Mouse (Mus musculus) CH12.LX (cell line): ENCODE measurements around the gene Wwc2. TPM values are rescaled to one million over a fixed set of nuclear protein-coding genes. Genes with fewer than 3 reads are reported as not detected.
A peak's percentile ranks its signal among the peaks of the same experiment; 100 is the strongest.

Experiments
- DNase-seq: peaks from one replicate; pipeline ENCODE4 v3.0.0-alpha.2; 2013; ENCODE audit errors: extremely low read depth
- H3K27ac ChIP-seq: 2 replicates; pipeline ENCODE4 v1.5.1; 2012; ENCODE audit warnings: low read depth, mild to moderate bottlenecking, control low read depth, moderate library complexity; ENCODE audit not compliant: insufficient read depth
- H3K27me3 ChIP-seq: replicated peaks from 2 replicates; pipeline ENCODE3; 2012; ENCODE audit warnings: inconsistent platforms
- H3K36me3 ChIP-seq, 2 experiments: replicated peaks in 1 of 2; 2 replicates each; pipeline versions ENCODE3 to v1.6.1; 2012; ENCODE audit warnings: inconsistent platforms in 1 of 2, low read length in 1 of 2, mild to moderate bottlenecking in 1 of 2, mixed read lengths in 1 of 2, moderate library complexity in 1 of 2; ENCODE audit not compliant: control insufficient read depth in 1 of 2, insufficient read depth in 1 of 2
- H3K4me1 ChIP-seq, 2 experiments: 2 replicates each; pipeline ENCODE4 v1.6.1; 2012; ENCODE audit warnings: inconsistent platforms in 1 of 2, moderate library complexity in 1 of 2; ENCODE audit not compliant: insufficient read depth in 2 of 2, control insufficient read depth in 1 of 2
- H3K4me2 ChIP-seq: 2 replicates; pipeline ENCODE4 v1.6.1; 2012; ENCODE audit warnings: low read depth, mild to moderate bottlenecking, control low read depth; ENCODE audit not compliant: poor library complexity, insufficient read depth, severe bottlenecking
- H3K4me3 ChIP-seq, 3 experiments: fragments of 150-350 bp in 1 of 3; sonication (generic) in 1 of 3; replicated peaks in 1 of 3; 2 replicates each; pipeline versions ENCODE3 to v1.5.1; 2011 to 2012; ENCODE audit warnings: low read depth in 2 of 3, low read length in 2 of 3, mild to moderate bottlenecking in 2 of 3, moderate library complexity in 2 of 3, control low read depth in 1 of 3, improper control_type of control experiment in 1 of 3, inconsistent platforms in 1 of 3, mixed read lengths in 1 of 3; ENCODE audit not compliant: poor library complexity in 1 of 3
- H3K79me2 ChIP-seq: replicated peaks from 2 replicates; pipeline ENCODE4 v1.6.1; 2012; ENCODE audit warnings: mild to moderate bottlenecking, moderate library complexity; ENCODE audit not compliant: control insufficient read depth, poor library complexity, insufficient read depth, severe bottlenecking; ENCODE audit errors: extremely low read depth
- H3K9ac ChIP-seq: 2 replicates; pipeline ENCODE4 v1.6.1; 2012; ENCODE audit warnings: low read depth, mild to moderate bottlenecking, control low read depth, moderate library complexity; ENCODE audit not compliant: insufficient read depth
- H3K9me3 ChIP-seq: replicated peaks from 2 replicates; pipeline ENCODE3; 2012; ENCODE audit warnings: low read length, inconsistent platforms, mixed read lengths
- BHLHE40 ChIP-seq: IDR thresholded peaks from 2 replicates; pipeline ENCODE4 v1.6.1; 2011; ENCODE audit warnings: mild to moderate bottlenecking, low read depth, low read length, improper control_type of control experiment
- CHD1 ChIP-seq: IDR thresholded peaks from 2 replicates; pipeline ENCODE4 v1.6.1; 2012; ENCODE audit warnings: low read depth, low read length, improper control_type of control experiment, inconsistent platforms
- CHD2 ChIP-seq: IDR thresholded peaks from 2 replicates; pipeline ENCODE4 v1.6.1; 2011; ENCODE audit warnings: low read length, improper control_type of control experiment
- EP300 ChIP-seq: IDR thresholded peaks from 2 replicates; pipeline ENCODE4 v1.6.1; 2011; ENCODE audit warnings: low read length, improper control_type of control experiment
- JUN ChIP-seq: IDR thresholded peaks from 2 replicates; pipeline ENCODE4 v1.6.1; 2011; ENCODE audit warnings: low read depth, mild to moderate bottlenecking, low read length, improper control_type of control experiment, moderate library complexity; ENCODE audit not compliant: insufficient read depth
- KAT2A ChIP-seq: IDR thresholded peaks from 2 replicates; pipeline ENCODE4 v1.6.1; 2012; ENCODE audit warnings: low read length, improper control_type of control experiment, inconsistent platforms; ENCODE audit not compliant: insufficient replicate concordance
- MAX ChIP-seq: IDR thresholded peaks from 2 replicates; pipeline ENCODE4 v1.6.1; 2011; ENCODE audit warnings: low read length, improper control_type of control experiment
- NRF1 ChIP-seq: IDR thresholded peaks from 2 replicates; pipeline ENCODE4 v1.6.1; 2014; ENCODE audit warnings: low read depth, mild to moderate bottlenecking, inconsistent platforms, low read length, improper control_type of control experiment, moderate library complexity
- POLR2A ChIP-seq: IDR thresholded peaks from 2 replicates; pipeline ENCODE4 v1.6.1; 2011; ENCODE audit warnings: low read depth, mild to moderate bottlenecking, improper control_type of control experiment, low read length
- UBTF ChIP-seq: IDR thresholded peaks from 2 replicates; pipeline ENCODE4 v1.6.1; 2012; ENCODE audit warnings: low read depth, mild to moderate bottlenecking, inconsistent platforms, low read length, improper control_type of control experiment, moderate library complexity
- ZC3H11A ChIP-seq: IDR thresholded peaks from 2 replicates; pipeline ENCODE4 v1.6.1; 2012; ENCODE audit warnings: low read depth, mild to moderate bottlenecking, inconsistent platforms, low read length, improper control_type of control experiment
- dilution Hi-C: fragments of 300-500 bp; cut with MboI; formaldehyde crosslinking; loops from 2 replicates; pipeline ENCODE4 v1.14.3; 2020; ENCODE audit warnings: low sequenced_read_pairs; ENCODE audit not compliant: extremely low pct_unique_long_range_greater_than_20kb, extremely low pct_ligation_motif_present
- in situ Hi-C: fragments of 300-500 bp; cut with MboI; formaldehyde crosslinking; loops from 3 replicates; pipeline ENCODE4 v1.14.3; 2019; ENCODE audit warnings: low sequenced_read_pairs, low pct_ligation_motif_present, low pct_unique_long_range_greater_than_20kb, mixed read lengths
- polyA plus RNA-seq: library from polyadenylated mRNA; unstranded; fragments of >175 nt; gene quantifications from 2 replicates; pipeline ENCODE4 v1.2.1, GENCODE M21; 2012; ENCODE audit warnings: low read depth; ENCODE audit not compliant: insufficient read length
- total RNA-seq, 2 experiments: library from RNA; depleted of rRNA; stranded (reverse); fragments of 300-350 nt in 1 of 2; fragments of >200 nt in 1 of 2; gene quantifications; 2 replicates each; pipeline ENCODE4 v1.2.3; 2012 to 2014

Gene Wwc2
- total and polyA plus RNA-seq, 3 experiments: 0.04 to 1.1 (median 0.32) TPM

DNA sequence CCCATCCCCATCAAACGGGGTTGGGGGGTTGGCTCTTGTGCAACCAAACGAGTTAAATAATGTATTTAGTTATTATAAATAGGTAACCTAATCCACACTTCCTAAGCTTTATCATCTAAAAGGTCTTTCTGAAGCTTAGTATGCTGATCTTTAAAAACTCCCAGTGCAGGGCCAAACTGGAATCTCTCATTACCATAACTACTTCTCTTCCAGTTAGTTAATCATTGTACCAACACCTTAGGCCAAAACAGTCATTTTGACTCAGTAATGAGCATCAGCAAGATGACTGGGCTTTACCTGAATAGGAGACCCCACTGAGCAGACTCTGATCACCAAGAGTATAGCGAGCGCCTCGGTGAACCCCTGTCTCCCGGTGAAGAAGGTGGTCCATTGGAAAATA is 4.7 kb upstream of the Wwc2 start:
- no peaks in the 10 kb centered on the region for H3K79me2 ChIP-seq
- H3K4me3 ChIP-seq: no peak overlapping the region
- no peaks in the 10 kb centered on the region; a peak in 1 of 4 replicates for H3K4me1 ChIP-seq
- H3K36me3 ChIP-seq: no peaks in the 10 kb centered on the region
- DNase-seq: no peak
- in situ Hi-C loops: no loop called here
- dilution Hi-C loops: no loop called here
- no peak overlapping the region for H3K4me2 ChIP-seq
- H3K9ac ChIP-seq: no peak overlapping the region
- H3K27me3 ChIP-seq: no peaks in the 10 kb centered on the region
- TF ChIP-seq MAX: no peak
- TF ChIP-seq KAT2A: no peak
- TF ChIP-seq ZC3H11A: no peak
- TF ChIP-seq EP300: no peak
- no peak for TF ChIP-seq JUN
- TF ChIP-seq CHD2: no peak
- TF ChIP-seq CHD1: no peak
- no peak for TF ChIP-seq POLR2A
- TF ChIP-seq UBTF: no peak
- H3K9me3 ChIP-seq: no peaks in the 10 kb centered on the region
- no peak overlapping the region for H3K27ac ChIP-seq

DNA sequence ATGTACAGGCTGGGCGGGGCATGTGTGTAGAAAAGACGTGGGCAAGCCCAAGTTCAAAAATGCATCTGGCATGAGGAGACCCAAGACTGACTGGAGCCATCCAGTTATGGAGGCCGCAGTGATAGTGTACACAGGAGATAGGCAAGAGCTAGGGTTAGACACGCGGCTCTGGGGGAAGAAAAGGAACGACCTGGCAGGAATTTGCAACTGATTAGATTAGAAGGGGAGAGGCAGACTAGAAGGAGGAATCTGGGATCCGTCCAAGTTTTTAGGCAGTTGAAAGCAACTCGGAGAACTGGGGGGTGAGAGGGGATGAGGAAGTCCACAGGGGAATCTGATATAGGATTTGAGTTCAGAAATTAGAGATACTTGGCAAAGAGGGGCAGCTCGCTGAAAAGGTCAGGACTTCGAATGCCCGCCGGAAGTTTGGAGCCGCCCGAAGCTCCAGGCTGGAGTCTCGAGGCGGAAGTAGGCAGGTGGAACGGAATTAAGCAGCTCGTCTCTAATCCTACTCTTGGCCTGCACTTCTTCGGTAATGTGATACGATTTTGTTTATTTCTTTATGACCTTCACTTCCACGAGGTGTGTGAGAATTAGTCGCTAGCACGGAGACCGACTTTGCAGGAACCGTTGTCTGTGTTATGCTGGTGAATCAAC is 4.0 kb upstream of the Wwc2 start:
- no peak for TF ChIP-seq NRF1
- no peaks in the 10 kb centered on the region for H3K36me3 ChIP-seq
- H3K27me3 ChIP-seq: no peaks in the 10 kb centered on the region
- DNase-seq: no peak
- H3K79me2 ChIP-seq: no peaks in the 10 kb centered on the region
- no peak overlapping the region for H3K4me3 ChIP-seq
- H3K4me1 ChIP-seq: peaks cover 0 to under 1% of the 10 kb centered on the region in 2 experiments; a peak in 2 of 4 replicates
- dilution Hi-C loops: no loop called here
- no peak overlapping the region for H3K27ac ChIP-seq
- in situ Hi-C loops: no loop called here
- no peak overlapping the region for H3K4me2 ChIP-seq
- no peak overlapping the region for H3K9ac ChIP-seq
- H3K9me3 ChIP-seq: no peaks in the 10 kb centered on the region

DNA sequence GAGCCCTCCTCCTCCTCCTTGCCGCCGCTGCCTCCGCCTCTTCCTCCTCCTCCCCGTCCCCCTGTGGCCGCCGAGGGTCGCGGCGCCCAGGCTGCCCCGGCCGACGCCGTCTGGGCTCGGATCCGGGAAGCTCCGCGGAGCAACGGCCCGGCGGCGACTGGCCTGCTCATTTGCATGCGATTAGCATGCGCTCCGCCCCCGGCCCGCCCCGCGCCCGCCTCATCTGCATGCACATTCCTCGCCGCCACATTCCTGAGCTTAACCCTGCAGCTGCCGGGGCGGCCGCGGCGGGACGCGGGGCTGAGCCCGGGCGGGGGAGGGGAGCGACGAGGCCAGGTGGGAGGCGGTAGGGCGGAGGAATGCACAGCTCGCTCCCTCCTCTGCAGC is 345 bp downstream of the Wwc2 start:
- H3K36me3 ChIP-seq: no peaks in the 10 kb centered on the region
- H3K9me3 ChIP-seq: no peaks in the 10 kb centered on the region
- TF ChIP-seq BHLHE40: no peak
- TF ChIP-seq, all 38 proteins: peak for 0
- dilution Hi-C loops: no loop called here
- in situ Hi-C loops: no loop called here
- no peak overlapping the region for H3K27ac ChIP-seq
- H3K4me2 ChIP-seq: no peak overlapping the region
- peak overlapping the region in 1 of 3 experiments; percentile 60 for H3K4me3 ChIP-seq
- H3K27me3 ChIP-seq: peaks cover 4% of the 10 kb centered on the region
- H3K4me1 ChIP-seq: peaks cover 0 to 7% of the 10 kb centered on the region in 2 experiments; a peak in 2 of 4 replicates
- no peaks in the 10 kb centered on the region for H3K79me2 ChIP-seq
- peak; percentile 52 for DNase-seq
- H3K9ac ChIP-seq: no peak overlapping the region
